Mouse (Mus musculus) embryo, embryonic 11 days (tissue): ENCODE measurements around the gene Eea1.
A peak's percentile ranks its signal among the peaks of the same experiment; 100 is the strongest.
"Not testable (repeated sequence)": the region's sequence is repeated elsewhere in the genome, so short reads cannot be mapped to it uniquely, and the experiment has no call there.

Experiments used
- DNase-seq: peaks from one replicate; pipeline ENCODE4 v3.0.0-alpha.2; 2015

Eea1 gene

DNA sequence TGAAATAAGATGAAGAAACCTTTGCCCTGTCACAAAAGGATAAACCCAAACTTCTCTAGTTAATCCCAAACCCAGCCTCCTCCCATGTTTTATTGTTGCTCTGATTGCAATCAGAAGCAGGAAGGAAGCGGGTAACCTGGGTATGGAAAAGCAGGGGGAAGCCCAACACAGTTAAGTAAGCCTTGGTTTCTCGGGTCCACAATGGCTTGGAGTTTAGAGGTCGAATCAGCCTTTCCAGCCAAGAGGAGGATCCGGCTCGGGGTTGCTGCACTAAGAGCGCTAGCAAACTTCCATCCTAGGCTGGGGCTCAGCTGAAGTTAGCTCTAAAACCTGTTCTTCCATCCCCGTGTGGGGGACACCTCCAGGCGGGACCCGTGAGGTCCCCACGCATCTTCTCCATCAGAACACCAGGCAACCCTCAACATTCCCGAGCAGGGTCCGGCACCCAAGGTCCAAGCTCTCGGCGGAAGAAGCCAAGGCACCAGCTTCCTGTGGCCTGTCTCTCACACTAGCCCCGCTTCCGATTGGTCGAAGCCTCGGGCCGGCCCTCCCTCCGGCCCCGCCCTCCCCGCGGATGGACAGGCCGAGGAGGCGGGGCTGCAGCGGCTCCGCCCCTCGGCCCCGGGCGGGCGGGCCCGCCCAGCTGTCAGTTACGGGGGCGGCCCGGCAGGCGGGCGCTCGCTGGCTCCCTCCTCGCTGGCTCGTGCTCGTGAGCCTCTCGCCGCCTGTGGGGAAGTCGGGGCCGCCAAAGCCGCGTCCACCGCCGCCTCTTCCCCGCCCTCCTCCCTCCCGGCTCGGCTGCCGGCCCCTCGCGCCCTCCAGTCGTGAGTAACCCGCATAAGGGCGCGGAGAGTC lies at the start of gene Eea1:
Gene Eea1 (plus strand): TSS at position 605 of the 855 bp plus-strand sequence.
- peak; percentile 97 for DNase-seq

DNA sequence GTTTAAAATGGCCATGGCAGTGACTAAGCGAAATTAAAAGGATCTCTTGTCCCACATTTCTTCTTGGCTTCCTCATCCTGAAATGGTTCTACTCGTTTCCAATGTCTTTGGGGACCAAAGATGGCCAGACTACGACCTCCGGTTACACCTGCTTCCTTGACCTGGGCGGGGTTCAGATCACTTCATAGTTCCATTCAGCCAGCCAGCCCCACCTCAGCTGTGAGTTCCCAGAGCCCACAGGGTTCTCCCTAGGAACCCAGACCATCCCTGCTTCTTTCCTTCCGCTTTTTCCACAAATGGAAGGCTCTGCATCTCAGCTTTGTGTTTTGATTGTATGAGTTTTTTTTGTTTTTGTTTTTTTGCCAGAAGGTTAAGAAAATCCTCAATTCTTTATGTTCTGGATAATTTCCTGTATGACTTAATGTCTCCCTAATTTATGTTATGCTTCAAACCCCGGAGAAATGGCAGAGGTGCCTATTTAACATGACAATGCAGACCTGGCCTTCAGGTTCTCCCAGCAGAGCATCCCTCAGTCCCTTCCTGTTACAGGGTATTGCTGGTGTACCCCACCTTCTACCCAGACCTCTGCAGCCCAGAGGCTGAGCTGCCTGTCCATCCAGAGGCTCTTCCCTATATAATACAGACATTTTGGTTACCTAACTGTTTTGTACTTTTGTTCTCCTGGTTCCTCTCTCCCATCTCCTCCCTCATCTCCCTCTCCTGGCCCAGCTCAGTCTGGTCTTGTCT lies 49.1 kb upstream of the Eea1 start:
- no peak for DNase-seq

DNA sequence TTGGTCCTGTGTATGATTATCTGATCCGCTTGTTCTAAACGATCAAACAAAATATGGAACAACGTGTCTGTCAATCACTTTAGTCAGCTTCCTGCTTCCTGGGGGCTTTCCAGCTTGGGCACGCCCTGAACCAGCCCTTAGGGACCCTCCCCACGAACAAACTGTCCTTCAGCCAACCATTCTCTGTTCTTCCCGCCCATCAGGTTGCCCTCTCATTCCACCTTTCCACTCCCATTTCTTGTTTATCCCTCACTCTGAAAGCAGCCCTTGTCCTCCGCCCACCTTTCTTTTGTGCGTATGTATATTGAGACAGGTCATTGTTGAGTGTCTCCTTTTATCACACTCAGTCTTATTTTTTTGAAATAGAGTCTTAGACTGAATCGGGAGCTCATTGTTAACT lies 48.3 kb upstream of the Eea1 start:
- DNase-seq = no peak

DNA sequence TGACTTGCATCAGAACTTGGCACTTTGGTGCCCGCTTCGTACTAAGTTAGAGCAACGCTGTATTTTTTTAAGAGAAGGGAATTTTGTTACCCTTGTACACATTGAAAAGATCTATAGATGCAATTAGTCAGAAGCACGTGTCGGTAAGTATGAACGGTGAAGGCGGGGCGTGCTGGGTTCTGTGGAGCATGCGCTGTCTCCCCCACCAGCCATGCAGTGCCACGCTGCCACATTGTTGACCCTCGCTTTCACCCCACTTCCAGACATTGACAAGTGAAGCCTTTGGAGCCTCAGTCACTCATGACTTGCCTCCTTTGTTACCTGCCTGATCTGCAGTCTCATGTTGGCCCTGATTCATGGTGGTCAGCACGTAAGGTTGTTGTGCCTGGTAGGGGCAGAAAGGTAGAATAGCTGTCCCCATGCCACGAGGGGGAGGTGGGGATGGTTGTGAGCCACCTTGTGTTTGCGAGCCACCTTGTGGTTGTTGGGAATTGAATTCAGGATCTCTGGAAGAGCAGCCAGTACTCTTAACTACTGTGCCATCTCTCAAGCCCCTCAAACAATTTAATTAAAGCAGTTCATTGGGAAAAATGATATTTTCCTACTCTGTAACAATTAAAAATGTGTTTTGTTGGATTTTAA lies 47.0 kb upstream of the Eea1 start:
- no peak for DNase-seq

DNA sequence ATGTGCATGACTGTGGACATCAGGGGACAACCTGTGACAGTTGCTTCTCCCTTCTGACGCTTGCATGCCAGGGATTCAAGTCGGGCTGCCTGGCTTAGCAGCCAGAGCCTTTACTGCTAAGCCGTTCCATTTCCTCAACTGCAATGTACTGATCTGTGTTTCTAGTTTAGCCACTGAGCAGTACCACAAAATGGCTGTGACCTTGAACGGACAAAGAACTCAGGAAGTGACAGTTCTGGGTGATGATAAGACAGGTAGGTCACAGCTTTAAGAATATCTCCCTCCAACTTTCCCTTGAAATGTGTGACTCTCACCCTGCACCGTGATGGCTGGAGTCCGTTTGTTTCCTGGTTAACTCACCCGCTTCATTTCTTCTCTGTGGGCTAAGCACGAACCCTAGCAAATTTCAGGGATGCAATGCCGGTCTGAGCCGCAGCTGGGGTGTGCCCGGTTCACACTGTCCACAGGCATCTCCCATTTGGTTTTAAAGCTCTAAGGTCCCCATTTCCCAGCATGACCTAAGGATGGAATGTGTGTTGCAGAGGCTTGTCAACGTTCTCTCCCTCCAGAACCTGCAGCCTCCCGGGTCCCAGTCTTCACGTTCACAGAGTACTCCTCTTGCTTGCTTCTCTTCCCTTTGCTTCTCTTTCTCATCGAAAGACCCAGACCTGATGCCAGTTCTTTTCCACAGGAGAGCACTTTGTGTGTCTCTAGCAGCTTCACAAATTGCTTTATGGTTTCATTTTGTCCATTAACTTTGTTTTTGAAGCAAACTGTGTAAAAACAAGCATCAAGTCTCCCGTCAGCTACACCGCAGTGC lies 46.2 kb upstream of the Eea1 start:
- peak; percentile 17 for DNase-seq

DNA sequence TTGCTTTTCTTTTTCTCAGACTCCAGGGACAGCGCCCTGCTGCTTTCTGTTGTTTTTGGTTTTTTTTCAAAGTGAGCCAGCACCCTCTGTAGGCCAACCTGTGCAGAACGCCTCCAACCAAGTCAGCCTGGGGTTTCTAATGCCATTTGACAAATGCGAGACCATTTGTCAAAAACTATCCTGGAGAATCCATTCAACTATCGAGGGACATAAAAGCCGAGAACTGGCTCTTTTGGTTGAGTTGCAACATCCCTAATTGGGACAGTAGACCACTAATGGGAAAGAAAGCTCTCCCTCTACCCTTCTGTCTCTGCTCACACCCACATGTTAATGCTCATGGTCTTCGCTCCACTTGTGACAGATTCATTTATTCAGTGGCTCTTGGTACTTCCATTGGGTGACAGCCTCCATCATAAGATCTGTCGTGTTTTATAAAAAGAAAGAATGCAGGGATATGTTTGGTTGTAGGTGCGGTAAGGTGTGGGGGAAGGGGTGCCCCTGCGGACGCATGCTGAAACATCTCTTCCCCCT lies 45.5 kb upstream of the Eea1 start:
- peak; percentile 81 for DNase-seq

DNA sequence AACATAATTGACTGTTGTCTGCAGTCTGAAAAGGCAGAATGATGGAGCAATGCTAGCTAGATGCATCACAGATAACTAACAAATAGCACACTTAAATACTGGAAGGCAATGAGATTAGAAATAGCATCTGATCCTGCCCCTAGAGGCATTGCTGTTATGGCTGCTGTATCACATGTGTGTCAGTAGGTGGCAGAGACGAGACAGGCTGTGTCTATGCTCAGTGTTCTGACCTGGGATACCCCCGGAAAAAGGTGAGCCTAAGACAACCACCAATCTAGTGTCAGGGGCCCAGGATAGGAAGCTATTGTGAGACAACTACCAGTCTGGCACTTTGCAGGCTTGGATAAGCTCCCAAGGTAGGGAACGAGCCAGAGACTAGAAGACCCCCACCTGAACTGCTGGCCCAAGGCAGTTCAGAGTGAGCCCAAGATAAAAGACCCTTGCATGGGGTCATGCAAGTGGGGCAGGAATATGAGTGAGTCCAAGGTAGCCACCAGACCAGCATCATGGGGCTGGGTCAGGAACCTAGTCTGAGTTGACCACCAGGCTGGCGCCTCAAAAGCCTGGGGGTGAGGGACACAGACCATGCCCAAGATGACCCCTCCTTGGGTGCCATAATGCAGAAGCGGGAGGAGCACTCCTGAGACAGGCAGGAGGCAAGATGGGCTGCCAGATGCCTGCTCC lies 41.8 kb upstream of the Eea1 start:
- peak; percentile 40 for DNase-seq

DNA sequence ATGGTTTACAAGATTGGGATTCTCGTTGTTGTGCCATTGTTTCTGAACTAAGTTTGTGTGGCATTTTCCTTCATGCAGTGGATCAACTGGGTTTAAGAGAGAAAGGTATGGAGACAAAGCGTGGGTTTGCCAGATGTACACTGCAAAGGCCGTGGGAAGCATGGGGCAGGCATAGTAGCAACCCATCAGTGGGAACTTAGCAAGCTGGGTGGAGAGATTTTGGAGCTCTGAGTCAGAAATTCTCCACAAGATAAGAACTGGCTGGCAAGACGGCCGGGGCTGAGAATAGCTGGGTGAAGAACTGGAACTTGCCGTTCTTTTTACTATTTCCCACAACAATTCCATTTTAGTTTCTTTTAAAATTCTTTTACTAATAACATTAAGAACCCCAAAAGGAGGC lies 35.8 kb upstream of the Eea1 start:
- no peak for DNase-seq

DNA sequence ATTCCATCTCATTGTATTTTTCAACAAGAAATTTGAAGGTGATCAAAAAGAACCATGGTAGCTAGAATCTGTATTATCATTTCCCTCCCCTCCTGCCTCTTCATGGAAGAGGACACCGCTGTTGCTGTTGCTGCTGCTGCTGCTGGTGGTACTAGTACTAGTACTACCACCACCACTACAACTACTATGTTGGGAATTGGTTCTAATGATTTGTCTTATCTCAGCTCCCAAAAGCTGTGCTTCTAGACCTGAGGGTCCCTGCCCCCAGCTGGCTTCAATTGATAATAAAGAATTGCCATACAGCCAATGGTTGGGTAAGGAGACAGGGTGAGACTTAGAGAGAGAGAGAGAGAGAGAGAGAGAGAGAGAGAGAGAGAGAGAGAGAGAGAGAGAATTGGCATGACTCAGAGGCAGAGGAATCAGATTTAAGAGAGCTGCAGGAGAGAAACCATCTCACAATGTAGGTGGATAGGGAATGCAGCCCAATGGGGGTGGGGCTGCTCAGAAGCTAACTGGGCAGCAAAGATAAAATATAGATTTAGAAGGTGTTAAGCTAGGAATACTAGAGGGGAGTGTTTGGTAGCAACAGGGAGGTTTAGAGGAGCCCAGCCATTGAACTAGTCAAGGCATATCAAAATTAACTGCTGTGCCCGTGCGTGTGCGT lies 31.1 kb upstream of the Eea1 start:
- DNase-seq = no peak

DNA sequence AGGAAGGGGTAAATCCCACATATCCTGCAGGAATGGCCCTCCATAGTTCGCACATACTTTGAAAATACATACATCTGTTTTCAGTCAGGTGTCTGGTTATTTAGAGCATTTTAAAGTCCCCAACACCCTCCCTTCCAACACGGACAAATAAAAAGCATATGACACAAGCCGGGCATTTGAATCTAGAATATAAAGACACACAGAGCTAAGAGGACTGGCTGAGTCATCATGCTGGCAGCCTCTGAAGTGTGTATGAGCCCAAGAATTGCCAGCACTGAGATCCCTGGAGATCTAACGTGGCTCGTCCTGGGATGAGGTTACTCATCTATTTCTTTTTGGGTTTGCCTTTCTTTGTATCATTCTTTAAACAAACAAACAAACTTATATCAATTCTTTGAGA lies 29.4 kb upstream of the Eea1 start:
- DNase-seq = no peak

DNA sequence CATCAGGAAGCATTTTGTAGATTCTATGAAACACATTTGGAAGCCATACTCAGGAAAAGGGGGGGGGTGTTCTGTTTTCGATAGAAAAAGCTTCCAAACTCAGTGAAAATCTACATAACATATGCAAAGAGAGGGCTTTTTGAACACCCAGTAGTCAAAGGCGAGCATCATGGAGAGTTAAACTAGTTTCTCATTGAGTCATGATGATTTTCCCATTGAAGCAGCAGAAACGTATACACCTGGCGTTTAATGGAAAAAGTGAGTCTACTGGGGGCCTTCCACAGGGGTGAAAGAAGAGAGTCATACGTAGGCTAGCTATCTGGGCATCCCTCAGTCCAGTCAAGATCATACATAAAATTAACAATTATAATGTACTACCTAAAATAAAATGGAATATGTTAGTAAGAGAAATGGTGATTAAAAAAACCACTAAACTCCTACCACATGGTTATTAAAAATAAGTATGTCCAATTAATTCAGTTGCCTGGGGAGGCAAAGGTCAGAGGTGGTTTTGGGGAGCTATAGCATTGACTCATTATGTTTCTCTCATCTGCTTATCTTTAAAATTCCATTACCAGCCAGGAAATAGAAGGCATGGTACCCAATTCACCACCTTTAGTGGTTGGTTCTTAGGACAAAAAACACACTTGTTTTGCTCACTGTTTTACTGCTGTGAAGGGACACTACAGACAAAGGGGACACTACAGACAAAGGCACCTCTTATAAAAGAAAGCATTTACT lies 25.8 kb upstream of the Eea1 start:
- no peak for DNase-seq

DNA sequence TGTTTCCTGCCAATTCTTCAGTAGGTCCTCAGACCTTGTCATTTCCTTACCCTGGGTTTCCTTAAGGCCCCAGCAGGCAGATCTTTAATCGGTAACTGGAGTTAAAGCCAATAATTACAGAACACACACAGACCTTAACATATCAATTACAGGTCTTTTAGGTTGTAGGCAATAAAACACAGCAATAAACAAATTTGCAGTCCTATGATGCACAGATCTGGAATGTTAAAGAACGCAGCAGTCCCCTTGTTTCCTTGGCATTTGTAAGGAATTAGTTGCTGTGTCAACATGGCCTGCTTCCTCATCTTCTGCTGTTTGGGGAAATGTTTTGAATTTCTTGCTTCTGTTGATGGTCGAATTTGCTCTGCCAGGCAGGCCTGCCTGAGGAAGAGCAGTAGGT lies 21.7 kb upstream of the Eea1 start:
- DNase-seq = no peak

DNA sequence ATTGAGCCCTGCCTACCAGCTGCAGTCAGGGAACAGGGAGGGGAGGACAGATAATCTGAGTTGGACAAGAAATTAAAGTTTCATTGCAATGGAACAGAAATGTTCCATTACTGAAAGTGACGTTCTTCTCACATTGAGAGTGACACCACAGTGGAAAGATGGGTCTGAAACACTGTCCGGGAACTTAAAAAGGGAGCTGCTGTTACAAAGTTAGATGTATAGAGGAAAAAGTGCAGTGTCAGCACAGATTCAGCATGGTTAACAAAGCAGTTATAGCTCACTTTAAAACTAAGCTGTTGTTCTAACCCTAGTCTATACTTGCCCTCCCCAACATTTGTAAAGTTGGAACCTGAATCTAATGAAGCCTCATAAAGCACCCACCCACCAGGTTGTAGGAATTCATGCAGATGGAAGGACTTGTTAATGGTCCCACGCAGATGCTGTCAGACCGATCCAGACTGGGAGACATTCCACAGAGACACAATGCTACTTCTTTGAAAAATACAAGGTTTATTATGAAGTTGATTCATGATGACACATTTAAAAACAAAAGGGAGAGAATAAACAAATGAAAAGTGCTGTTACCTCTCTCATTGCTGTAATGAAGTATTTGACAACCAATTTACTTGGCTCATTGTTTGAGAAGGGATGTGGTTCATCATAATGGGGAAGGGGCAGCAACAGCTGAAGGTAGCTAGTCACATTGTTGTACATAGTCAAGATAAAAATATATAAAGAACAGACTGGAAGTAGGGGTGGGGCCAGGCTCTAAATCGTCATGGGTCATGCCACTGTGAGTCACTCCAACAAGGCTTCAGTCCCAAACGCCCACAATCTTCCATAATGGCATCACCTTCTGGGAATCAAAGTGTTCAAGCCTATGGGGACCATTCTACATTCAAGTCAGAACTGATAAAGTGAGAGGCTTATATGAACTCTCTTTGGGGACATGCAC lies 16.9 kb upstream of the Eea1 start:
- no peak for DNase-seq

DNA sequence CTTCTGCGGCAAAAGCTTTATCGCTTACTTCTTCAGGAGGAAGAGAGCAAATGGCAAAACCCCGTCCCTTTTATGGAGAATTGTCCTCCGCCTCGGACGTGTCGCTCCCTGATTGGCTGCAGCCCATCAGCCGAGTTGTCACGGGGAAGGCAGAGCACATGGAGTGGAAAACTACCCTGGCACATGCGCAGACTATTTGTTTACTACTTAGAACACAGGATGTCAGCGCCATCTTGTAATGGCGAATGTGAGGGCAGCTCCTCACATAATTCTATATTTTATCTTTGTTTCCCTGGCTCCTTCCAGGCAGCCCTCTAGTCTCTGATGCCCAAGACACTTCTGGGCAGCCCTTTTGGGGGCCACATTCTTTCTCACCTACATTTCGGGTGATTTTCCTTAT lies 6.8 kb upstream of the Eea1 start:
- not testable (repeated sequence) for DNase-seq

DNA sequence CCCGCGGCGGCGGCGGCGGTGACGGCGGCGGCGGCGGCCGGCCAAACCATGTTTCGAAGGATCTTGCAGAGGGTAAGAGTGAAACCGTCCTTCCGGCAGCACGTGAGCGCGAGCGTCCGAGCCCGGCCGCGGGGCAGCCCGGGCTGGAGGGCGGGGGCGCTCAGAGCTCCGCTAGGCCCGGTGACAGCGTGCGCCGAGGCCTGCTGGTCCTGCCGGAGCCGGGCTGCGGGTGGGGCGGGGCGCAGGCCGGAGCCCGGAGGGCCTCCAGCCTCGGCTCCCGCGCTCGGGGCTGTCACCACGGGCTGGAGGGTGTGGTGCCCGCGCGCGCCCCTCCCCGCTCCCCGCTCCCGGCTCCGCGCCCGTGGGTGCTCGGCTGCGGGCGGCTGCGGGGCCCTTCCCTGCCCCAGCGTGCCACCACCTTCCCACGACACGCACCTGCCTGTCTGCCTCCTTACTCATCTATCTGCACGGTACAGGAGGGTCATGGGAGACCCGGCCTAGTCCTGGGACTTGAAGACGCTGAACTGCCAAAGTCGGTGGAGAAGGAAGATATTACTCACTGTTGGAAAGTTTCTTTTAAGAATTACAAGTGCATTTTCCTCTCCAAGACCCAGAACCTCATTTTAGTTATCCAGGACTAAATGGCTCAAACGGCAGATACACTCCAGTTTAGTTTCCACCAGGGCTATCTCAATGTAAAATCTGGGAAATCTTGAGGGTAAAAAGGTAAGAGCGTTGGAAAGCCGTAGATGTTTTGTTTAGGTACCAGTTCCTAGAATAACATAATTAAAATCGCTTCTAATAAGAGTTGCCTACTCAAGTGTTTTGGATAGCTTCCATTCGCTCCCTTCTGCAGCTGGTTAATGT lies 684 bp downstream of the Eea1 start:
- no peak for DNase-seq

DNA sequence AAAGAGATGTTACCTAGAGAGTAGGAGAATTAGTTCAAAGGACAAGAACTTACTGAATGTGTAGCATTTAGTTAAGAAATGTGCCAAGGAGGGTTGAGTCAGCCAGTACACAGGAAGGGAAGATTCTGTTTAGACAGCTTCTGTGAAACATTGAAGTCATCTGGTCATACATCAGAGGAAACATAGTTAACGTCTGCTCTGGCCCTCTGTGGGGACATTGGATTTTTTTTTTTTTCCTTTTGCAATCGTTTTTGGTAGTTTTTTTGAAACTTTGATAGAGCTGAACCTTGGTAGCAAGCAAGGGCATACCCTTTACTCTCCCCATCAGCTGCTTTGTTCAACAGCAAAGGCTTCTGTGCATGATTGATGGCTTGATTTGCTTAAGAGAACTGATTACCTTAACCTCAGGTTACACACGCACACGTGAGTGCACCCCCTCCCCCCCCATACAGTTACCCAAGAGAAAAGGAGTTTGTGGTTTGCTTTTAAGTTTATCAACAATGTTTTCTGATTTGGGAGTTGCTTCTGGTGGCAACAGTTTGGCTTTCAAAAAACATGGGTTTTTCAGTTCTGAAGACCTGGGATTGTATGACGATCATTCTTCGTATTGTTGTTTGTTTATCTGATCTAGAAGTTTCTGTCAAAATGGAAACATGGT lies 1.4 kb downstream of the Eea1 start:
- no peak for DNase-seq

DNA sequence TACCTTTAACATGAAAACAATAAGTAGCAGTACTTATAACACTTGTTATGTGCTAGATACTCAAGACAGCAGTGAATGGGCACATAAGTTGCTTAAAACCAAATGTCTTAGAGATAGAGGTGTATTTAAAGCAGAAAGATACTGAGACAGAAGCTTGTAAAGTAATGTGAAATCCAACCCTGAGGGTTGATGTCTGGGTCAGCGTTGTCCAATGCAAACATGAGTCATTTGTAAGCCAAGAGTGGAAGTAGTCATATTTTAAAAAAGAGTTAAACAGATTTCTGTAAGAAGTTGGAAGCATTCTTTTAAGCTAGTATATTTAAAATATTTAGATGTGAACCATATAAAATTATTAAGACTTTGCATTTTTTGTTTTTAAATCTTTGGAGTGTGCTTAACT lies 4.6 kb downstream of the Eea1 start:
- DNase-seq = no peak

DNA sequence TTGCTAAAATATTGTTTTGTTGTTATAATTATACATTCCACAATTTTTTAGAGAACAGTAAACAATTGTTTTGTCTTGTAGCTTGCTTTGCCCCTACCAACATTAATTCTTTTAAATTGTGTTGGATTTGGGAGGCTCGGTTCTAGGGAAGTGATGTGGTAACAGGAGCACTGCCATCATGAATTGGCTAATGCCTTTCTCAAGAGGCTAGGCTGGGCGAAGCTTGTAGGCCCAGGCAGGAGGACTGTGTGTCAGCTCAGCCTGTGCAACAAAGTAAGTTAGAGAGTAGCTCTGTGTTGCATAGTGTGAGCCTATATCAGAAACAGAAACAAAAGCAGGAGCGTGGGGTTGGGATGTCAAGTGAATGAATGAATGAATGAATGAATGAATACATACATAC lies 9.0 kb downstream of the Eea1 start:
- no peak for DNase-seq
